Mouse (Mus musculus) adrenal gland, postnatal 25 days (tissue): Measurements from ENCODE around the gene Cep41. TPM values are rescaled to one million over a fixed set of nuclear protein-coding genes. Genes with fewer than 3 reads are reported as not detected.

ENCODE experiments used
- DNase-seq: peaks from one replicate; pipeline ENCODE4 v3.0.0; 2021; ENCODE audit warnings: mixed read lengths
- long read RNA-seq: library from polyadenylated mRNA; stranded (forward); transcript quantifications from one replicate; pipeline ENCODE4 v2.0.0, GENCODE M21; 2021
- total RNA-seq: library from RNA; stranded (reverse); gene quantifications from 2 replicates; pipeline ENCODE4 v1.2.3, GENCODE M21; 2021

Cep41 gene
- total RNA-seq: 5.7 and 9.9 TPM in 2 replicates
- long read RNA-seq, partial matches to known transcripts: 1 of 5 reads
- long read RNA-seq, other reads (novel, unspliced or antisense): 1 of 5 reads

DNA sequence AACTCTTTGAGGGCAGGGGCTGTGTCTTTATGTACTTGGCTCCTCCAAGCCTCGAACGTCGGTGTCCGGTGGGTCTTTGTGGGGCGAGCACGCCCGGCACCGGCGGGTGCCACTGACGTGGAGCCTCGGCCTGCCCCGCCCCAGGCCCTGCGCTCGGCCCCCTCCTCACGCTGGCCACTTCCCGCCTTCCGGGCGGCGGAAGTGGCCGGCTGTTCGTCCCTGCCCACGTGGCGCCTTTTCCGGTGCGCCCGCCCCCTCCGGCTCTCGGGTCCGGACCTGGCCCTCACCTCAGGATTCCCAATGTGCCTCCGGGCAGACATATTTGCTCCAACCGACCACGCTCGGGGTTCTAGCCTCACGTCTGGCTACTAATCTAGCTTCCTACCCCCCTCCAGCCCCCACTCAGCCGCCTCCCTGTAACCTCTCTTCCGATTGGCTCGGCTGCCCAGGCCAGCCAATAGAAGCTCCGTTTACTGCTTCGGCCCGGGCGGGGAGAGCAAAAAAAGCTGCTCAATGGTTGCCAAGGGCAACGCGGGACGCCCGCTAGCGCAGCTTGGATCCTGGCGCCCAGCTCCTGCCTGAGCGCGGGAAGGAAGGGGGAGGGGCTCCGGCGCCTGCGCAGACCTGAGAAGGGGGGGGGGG, at the start of gene Cep41:
Gene Cep41 (minus strand): TSS at position 400 of the 642 bp plus-strand sequence.
- peak; percentile 95 for DNase-seq

DNA sequence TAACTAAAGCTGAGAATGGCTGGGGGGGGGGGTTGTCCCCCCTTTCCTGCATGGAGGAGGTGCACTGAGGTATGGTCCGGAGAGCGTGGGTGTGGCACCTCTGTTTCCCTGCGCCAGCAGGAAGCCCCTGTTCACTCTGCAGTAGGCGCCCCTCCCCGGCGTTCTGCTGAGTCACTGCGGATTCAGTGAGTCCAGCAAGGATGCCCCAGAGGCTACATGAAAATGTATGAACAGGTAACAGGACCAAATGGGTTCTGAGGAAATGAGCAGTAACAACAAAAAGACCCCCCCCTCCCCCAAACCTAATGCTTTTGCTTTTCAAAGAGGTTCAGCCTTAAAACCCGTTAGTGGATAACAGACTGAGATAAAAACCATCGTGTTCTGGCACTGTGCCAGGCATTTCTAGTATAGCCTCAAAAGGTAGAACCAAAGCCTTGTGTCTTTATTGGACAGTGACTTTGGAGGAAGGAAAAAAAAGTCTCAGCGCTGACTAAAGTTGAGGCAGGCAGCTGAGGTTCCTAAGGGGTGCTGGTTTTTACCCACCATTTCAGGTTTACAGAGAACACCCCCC, 45.7 kb upstream of the Cep41 start:
- DNase-seq: peak; percentile 34

DNA sequence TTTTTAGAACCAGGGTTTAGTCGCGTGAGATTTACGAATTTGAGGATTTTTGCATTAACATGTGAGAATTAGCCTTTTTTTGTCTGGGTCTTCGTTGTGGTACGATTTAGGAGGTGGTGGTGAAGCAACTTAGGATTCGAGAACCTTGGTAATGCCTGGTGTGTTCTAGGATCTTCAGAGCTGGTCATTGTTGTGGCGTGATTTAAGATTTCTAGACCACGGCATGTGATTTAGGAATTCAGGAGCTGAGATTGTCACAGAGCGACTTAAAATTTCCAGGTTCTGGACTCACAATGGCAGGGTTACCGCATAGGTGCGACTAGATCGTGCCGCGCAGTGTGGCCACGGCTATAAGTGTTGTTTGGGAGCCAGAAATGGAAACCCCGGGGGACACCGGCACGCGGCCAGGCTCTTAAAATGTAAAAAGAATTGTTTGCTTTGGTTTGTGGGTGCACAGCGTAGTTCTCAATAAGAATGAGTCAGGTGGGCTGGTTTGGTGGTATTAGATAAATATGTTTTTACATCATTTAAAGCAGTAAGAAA, 45.0 kb upstream of the Cep41 start:
- no peak for DNase-seq

DNA sequence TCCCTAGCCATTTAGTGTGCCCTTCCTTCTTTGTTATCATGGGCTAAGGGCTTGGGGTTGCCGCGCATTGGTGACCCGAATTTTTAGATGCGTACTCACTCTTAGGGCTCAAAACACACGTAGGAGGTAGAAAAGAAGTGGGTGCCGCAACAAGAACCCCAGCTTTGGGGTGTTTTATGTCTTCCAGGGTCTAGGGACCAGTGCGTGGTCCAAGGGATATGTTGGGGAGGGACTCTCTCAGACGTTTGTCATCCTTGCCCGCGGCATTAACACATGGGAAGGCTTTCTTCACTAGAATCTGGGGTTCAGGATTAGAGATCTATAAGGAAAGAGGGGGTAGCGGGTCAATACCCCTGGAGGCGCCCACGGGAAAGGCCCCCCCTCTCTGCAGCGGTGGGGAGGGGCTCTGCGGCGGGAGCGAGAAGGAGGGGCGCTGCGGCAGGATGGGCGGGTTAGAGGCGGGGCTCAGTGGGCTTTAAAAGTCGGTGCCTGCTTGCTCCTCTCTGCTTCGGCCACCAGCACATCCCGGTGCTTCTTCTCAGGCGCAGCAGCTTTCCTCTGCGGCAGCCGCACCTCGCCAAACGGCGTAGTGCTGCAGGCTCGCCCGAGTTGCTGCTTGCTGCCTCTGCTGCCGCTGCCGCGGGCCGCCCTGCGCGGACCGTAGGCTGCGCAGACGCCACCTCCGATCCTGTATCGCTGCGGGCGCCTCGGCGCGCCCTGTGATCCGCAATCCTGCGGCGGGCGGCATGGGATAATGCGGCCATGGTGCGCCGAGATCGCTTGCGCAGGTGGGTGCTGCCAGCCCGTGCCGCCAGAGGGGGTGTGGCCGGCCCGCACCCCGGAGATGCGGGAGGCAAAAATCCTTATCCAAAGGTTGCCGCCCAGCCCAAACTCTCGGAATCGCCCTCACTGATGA, 44.3 kb upstream of the Cep41 start:
- peak; percentile 78 for DNase-seq

DNA sequence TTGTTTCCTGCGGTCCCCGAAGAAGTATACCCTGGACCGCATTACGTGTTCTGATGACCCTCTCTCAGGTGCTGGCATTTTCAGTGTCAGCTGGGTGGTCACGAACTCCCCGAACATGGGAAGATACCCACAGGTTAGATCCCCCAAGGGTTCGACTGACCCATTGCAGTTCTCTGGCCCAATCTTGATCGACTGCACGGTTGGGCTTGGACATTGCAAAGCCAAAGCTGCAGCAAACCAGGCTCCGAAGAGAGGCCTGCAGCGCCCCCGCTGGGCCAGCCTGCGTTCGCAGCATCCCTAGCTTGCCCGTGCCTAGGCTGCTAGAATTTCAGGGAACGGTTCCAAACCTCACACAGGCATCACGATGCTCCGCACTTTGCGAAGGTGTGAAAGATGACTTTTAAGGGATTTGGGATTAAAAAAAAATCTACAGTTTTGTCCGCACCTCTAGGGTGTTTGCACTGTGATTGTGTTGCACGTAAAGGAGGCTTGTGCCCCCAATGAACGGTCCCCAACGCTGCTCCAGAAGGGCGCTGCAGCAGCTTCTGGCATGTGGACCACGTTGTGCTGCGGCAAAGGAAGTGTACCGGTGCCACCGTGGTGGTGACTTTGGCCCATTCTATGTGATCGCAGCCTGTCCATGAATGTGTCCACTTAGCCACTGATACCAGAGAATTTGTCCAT, 43.5 kb upstream of the Cep41 start:
- DNase-seq: peak; percentile 78

DNA sequence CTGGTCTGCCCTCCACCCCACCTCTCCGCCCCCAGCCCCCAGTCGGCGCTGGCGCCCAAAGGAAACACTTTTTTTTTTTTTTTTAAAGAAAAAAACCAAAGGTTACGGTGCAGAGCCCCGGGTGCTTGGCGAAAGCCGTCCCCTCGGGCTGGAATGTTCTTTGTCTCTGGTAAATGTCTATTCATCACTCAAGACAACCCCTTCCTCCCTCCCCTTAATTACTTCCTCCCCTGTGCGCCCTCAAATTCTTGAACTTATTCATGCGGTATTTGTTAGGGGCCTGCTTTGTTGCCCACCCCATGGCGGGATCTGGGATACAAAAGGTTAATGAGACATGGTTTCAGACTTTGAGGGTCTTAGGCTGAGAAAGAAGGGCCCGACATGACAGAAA, 42.8 kb upstream of the Cep41 start:
- DNase-seq: no peak

DNA sequence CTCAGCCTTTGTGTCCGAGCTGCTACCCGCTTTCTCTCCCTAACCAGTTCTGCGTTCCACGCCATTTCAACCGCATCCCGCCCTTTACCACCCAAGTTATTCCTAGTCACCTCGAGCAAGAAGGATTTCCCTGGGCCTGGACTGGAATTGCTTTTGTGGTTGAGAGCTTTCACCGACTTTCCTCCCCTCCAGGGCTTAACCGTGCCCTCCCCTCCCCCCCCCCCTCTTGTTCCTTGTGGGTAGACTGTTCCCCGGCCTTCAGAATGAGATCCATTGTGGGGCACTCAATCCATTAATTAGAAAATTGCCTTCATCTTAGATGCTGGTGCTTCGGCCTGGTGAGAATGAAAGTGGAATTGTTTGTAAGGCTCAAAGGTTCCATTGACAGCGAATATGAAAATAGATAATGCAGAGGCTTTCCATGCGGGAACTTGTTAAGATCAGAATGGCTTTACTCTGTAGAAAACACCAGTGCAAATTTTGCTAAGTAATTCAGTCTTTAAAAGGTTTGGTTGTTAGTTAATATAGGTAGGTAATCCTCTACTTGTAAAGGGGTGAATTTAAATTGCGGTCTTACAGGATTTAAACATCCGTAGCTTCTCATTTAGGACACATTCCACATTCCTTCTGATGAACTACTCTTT, 42.3 kb upstream of the Cep41 start:
- DNase-seq: peak; percentile 26

DNA sequence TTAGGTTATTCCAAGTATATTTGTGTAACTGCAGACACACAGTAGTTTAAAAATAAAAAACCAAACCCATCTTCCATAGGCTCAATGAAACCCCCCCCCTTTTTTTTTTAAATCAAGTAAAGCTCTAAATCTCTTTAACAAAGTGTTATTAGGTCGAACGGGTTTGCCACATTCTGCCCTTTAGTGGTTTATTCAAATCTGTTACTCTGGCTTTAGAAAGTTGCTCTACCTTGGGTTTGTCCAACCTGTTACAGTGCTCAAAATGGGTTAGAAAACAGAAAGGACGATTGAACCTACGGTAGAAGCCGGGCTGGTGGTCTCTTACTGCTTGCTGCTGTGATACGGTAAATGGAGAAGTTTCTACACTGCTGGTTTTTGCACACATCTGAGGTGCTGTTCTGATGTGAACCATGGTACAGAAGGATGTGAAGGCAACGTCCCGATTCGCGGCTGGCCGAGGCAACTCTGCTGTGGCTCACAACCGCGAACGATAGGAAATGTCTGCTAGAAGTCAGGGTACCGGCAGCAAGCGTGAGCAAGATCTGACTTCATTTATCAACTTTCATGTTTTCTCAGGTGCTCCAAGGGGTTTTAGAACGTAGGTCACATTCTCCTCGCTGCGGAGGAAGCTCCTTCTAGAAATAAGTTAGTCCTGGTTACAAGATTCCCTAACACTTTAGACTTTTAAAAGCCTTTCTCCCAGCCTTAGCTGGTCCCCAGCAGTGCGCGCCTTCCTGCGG, 41.6 kb upstream of the Cep41 start:
- no peak for DNase-seq

DNA sequence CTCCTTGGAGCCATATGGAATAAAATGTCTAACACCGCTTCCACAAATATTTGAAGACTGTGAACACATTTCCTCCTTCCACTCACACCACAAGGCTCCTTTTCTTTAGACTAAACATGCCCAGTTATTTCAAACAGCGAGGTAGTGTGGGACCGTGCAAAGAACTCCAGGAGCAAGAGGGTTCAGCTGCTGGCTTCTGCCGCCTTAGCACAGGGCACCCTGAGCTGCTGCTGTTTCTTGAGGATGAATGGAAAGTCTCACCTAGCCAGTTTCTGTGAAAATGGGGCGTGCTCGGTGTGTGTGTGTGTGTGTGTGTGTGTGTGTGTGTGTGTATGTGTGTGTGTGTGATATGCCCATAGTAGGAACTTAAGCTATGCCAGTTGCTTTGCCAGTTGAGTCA, 40.9 kb upstream of the Cep41 start:
- no peak for DNase-seq

DNA sequence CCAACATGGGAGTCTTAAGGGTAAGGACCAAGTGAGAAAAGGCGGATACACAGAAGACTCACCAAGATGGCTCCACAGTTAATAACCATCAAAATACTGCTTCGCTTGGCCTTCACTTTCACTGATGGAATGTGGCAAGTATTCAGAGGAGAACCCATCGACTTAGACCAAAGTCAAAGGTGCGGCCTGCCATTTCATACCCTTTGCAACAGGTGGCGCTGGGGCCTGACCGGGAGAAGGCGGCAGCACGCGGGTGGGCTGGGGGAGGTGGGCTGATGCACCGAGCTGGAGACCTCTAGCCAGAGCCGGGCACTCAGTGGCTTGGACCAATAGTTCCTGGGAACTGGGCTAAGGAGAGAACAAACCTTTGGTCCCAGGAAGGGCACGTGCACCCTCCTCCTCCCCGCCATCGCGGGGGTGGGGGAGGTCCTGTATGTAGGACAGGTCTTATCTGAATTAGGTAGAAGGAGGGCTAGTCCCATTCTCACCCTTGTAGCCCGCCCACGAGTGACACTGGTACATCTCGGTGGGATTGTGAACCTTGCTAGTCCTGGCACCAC, 39.1 kb upstream of the Cep41 start:
- no peak for DNase-seq

DNA sequence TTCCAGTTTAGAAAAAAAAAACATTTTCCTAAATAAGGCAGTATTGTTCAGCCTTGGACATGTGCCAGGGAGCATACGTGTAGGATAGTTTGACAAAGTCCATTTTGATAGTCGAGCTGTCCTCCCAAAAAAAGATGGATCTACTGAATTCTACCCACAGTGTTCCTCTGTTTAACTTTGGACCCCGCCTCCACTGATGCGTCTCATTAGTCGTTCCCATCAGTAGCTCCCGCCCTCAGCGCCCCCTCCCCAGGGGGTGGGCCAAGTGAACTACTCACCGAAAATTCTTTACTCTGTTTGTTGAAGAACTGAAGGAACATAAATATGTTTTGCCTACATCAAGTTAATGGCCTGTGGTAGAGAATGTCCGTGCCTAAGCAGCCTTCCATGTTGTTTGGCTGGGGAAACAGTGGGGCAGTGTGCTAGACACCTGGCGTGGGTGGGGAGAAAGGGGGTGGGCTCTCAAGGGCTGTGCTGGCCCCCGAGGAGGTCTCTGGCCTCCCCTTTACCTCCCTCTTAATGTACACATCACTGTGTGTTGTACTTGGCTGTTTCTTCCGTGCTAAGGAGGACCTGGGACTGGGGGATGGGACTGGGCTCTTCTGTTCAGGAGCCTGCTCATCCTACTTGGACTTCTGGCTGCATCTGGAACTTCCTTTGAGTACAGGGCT, 36.9 kb upstream of the Cep41 start:
- no peak for DNase-seq

DNA sequence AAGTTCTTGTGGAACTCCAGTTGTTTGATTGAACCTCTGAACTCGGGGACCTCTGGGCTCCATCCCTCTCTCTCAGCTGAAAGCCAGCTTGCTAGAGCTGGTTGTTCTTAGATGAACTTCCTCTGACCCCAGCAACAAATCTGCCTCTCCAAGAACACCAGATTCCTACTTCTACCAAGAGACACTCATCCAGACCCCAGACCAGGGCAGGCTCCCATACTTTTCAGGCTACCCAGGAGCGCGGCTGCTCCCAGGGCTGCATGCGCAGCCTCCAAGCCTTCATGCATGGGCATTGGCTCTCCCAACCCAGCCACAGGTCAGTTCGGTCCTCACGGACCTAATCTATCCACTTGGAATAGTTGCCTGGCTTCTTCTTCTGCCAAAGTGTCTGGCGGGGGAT, 29.8 kb upstream of the Cep41 start, which contains the start of gene Mest:
Gene Mest (plus strand): TSS at position 217 of the 400 bp plus-strand sequence.
- no peak for DNase-seq

DNA sequence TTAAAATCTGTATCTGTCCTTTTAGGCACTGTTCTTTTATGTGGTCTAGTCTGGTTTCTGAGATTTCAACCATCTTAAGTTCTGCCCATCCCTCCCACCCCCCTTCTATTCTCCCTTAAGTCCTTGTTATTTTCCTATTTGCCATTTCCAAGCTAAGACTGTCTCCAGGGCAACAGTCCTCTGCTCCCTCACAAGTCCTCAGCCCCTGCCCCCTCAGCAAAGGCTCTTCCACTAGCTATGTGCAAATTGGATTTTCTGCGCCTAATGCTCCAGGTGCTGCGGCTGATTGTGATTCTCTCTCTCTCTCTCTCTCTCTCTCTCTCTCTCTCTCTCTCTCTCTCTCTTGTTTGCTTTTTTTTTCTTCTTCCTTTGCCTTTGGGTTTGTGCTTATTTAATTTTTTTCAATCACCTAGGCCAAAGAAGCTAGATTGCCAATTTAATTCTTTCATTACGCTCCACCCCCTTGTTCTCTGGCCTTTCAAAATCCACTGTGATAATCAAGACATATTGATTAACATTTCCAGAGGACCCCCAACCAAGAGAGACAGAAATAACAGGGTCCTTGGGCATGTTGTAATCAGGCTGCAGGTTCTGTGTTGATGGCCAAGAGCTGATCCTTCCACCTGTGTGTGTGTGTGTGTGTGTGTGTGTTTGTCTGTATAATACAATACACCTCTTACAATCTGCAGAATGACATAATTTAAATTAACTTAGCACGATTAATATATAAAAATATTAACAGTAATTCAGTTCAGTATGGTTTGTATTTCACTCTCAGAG, 29.0 kb upstream of the Cep41 start:
- no peak for DNase-seq

DNA sequence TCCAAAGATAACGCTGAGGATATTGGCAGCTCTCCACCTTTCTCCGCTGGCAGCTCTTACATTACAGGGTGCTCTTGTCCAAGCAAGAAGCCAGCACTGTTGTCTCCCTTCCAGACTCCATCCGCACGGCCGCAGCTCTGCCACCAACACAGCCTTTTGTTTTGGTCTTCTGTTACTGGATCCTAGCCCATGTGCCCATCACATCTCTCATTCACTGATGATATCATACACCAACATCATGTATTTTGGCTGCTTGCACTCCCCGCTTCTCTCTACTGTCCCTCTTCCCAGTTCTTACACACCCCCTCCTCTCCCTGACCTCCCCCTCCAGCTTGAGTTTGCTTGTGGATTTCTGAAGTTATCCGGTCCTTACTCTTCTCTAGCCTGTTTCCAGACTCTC, 23.2 kb upstream of the Cep41 start:
- no peak for DNase-seq

DNA sequence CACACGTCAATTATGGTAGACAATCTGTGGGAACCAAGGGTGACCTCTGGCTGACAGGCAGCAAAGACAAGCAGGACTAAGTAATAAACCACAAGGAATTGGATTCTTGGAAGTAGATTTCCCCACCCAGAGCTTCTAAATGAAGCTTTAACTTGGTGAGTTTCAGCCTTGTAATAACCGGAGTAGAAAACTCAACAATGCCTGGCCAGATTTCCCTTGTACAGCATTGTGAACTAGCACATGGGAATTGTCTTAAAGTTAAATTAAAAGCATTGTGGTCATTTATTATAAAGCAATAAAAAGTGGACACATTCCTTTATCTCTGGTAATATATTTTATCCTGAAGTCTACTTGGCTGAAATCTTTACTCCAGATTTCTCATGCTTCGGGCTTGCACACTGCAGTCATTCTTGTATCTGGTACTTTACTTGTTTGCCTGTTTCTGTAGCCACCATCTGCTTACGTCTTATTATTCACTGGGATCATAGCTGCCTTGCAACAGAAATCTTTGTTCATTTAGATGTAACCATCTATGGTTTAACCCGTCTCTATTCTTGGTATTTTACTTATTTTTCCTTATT, 21.4 kb upstream of the Cep41 start:
- DNase-seq: no peak

DNA sequence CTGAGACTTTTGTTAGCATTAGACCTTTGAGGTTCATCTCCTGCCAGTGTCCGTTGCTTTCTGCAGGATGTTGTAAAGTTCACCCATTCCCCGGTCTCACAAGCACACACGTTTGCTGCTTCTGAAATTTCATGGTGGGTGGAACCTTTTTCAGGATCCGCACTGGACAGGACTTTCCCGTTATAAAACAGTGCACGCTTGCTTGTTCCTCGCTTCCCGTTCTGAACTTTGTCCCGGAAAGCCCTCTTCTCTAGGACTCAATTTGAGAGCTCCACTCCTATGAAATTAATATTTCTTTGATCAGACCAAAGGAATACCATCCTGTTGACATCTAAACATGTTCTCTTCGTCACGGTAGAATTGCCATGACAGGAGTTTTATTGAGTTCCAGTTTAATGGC, 20.3 kb upstream of the Cep41 start:
- DNase-seq: no peak

DNA sequence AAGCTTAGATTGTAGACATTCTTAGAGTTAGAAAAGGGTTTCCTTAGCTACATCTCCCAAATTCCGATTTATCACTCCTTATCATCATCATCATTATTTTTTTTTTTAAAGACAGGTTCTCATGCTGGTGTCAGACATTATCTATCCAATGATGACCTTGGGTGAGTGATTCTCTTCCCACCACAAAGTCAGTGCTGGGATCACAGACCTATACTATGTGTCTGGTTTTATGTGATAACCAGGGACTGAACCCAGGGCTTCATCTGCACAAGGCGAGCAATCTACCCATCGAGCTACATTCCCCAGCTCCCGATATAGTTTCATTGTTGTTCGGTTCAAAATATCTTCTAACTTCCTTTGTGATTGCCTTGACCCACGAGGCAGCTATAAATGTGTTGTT, 19.9 kb upstream of the Cep41 start:
- no peak for DNase-seq

DNA sequence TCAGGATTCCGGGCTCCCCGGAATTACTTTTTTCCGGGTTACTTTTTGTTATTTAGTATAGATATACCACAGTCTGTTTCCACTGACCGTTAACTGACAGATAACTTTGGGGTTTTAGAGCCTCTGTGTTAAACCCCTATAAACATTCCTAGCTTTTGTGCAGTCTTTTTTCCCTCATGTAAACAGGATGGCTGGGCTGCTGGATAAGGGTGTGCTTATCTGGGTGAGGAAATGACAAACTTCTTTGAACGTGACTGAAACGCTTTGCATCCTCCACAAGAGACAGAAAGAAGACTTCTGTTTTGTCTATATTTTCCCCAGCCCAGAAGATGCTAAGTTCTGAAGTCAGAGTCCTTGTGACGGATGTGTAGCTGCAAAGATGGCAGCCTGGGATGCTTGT, 18.9 kb upstream of the Cep41 start:
- DNase-seq: no peak

DNA sequence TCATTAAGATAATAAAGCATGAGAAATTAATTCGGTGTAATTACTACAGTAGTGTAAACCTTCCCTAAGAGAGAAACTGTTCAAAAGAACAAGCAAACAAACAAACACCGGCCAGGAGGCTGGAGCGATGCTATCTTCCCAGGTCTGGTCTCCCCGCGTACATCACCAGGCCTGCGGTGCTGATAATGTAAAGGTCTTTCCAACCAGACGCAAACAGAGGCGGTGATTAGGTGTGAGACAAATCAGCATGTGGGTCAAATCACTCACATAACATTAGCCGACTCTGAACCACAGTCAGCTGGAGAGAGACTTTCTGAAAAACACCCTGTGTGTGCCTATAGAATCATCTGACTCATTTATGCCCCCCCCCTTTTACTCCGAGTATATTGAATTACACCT, 17.8 kb upstream of the Cep41 start:
- DNase-seq: no peak
